Mouse (Mus musculus) cerebellum, postnatal 4 days (tissue): ENCODE data around the gene Cdc42ep5.

Experiments used
- DNase-seq, 2 experiments: peaks; one replicate each; pipeline ENCODE4 v3.0.0; 2022; ENCODE audit warnings: low spot score in 2 of 2, mixed read lengths in 1 of 2

The Cdc42ep5 gene

DNA sequence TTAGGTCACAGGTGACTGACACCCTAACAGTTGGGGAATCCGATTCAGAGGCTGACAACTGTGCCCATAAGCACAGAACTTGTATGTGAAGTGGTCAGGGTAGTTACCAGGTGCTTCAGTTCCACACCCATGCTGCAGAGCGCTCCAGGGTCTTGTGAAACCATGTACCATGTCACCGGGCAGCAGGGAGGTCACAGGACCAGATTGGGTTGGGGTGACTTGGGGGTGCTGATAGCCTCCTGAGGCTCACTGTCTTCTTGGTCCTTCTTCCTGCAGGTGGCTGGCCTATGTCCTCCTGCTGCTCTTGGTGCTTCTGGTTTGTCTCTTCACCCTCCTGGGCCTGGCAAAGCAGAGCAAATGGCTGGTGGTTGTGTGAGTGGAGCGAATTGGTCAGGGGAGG is 36.8 kb downstream of the Cdc42ep5 start:
- no peak for DNase-seq

DNA sequence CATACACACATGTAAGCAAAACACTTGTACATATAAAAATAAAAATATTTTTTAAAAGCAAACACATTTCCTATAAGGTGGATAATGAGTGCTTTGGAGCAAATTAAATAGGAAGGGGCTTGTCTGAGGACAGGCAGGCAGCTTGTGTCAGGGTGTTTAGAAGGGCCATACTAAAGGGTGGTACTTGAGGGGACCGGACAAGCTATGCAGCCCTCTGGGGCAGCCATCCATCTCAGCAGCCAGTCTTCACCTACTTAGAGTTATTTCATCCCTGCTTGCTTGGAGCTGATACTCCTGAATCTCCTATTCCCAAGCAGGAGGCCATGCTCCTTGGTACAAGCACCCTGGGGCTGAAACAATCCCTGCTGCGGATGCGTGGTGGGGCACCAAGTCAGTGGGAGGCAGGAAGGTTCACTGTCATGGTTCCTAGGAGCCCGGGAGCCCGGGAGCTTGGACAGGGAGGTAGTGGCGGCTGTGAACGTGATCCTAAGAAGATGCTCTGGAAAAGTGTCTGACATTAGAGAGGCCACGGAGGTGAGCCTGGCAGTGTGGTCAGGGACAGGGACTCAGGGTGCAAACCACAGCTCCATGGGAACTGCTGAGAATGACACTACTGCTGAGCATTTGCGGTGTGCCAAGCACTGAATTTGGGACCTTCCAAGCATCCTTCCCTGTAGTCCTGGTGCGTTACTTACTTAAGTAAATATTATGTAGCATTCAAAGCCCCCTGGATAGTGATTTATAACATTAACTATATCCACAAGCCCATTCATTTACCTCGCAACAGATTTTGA is 37.5 kb downstream of the Cdc42ep5 start:
- no peak for DNase-seq

DNA sequence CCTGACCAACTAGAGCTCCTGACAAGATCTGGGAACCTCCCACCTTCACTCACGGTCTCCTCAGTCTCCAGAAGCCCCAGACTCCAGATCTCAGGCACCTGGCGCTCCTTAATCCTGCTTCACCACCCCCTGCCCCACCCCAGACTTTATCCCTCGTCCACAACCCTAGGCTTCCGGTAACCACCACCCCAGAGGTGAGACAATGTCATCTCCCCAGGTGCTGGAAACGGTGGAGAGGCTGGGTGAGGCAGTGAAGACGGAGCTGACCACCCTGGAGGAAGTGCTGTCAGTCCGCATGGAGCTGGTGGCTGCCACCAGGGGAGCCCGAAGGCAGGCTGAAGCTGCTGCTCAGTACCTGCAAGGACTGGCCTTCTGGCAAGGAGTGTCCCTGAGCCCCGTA is 39.4 kb downstream of the Cdc42ep5 start:
- DNase-seq = no peak

DNA sequence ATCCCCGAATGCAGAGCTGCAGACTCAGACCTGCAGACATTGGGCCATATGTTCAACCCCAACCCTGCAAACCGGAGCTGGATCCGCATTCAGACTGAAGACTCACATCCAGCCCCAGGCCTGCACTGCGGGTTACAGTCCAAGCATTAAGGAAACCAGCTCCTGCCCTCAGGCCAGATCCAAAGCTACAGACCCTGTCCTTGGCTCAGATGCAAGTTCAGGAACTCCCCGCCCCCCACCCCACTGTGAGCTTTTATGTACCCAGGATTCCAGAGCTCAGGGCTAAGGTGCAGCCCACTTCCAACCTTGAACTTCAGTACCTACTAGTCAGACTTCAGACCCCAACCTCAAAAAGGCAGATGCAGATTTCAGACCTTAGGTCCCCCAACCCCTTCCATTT is 39.8 kb downstream of the Cdc42ep5 start:
- DNase-seq = no peak

DNA sequence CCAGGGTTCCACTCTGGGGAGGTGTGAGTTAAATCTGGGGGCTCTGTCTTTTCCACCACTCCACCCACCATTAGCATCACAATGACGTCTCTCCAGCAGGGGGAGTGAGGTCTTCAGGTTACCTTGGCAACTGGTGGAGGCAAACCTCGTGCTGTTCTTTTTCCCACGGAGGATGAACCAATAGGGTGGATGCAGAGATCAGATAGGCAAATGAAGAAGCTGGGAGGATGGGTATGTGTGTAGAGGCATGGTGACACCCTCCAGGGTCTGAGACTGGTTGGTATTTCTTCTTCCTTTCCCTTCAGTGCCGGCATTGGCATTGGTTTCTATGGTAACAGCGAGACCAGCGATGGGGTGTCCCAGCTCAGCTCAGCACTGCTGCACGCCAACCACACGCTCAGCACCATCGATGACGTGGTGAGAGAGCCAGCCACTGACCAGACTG is 40.3 kb downstream of the Cdc42ep5 start:
- peak in 1 of 2 experiments; percentile 74 for DNase-seq

DNA sequence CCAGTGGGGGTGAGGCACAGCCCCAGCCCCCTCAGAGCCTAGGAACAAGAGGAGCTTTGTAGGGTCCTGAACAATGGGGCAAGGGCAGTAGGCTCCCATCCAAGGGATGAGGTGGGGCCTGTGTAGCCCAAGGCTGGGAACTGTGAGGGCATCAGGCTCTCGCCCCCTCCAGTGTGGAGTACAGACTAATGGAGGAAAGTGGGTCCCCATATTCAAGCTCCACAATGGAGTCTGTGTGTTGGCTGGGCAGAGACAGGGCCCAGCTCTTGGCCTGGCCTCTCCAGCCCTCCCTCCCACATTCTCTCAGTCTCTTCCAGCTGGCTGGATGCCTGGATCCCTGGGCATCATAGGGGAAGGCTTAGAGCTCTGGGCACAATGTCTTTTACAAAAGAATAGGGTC is 40.9 kb downstream of the Cdc42ep5 start:
- DNase-seq = peak; percentile 49 to 78

DNA sequence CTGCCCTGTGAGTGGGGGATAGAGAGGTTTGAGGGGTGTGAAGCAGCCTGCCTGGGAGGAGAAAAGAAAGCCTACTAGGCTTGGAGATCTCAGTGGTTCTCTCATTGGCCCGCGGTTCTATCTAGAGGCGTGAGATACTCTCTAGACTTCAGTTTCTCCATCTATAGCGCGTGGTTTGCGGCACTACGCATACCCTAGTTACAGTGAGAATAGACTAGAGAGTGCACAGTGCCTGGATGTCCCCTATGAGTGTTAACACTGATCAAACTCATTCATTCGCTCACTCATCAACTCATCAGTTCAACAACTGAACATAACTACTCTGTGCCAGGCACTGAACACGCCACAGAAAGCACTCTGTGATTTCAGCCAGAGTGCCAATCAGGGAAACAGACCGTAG is 41.9 kb downstream of the Cdc42ep5 start:
- no peak for DNase-seq

DNA sequence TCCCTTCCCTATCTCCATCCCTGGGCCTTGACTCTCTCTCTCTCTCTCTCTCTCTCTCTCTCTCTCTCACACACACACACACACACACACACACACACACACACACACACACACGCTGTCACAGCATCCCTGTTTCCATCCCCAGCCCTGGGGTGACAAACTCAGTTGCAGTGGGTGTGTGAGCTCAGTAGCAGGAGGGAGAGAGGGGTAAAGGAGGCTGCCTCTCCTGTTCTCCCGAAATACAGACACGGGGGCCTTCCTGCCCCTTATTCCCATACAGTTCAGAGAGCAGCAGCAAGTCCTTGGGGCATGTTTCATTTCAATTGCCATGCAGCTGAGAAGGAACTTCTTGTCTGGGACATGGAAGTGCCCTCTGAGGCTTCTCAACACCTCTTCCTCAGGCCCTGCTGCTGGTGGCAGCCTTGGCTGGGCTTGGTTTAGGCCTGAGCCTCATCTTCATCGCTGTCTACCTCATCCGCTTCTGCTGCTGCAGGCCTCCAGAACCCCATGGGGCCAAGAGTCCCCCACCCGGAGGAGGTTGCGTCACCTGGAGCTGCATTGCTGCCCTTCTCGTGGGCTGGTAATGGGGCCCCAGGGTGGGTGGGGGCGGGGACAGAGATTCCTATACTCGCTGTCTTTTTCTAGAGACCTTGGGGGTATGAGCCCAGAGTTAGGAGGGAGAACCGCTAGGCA is 42.4 kb downstream of the Cdc42ep5 start:
- no peak for DNase-seq

DNA sequence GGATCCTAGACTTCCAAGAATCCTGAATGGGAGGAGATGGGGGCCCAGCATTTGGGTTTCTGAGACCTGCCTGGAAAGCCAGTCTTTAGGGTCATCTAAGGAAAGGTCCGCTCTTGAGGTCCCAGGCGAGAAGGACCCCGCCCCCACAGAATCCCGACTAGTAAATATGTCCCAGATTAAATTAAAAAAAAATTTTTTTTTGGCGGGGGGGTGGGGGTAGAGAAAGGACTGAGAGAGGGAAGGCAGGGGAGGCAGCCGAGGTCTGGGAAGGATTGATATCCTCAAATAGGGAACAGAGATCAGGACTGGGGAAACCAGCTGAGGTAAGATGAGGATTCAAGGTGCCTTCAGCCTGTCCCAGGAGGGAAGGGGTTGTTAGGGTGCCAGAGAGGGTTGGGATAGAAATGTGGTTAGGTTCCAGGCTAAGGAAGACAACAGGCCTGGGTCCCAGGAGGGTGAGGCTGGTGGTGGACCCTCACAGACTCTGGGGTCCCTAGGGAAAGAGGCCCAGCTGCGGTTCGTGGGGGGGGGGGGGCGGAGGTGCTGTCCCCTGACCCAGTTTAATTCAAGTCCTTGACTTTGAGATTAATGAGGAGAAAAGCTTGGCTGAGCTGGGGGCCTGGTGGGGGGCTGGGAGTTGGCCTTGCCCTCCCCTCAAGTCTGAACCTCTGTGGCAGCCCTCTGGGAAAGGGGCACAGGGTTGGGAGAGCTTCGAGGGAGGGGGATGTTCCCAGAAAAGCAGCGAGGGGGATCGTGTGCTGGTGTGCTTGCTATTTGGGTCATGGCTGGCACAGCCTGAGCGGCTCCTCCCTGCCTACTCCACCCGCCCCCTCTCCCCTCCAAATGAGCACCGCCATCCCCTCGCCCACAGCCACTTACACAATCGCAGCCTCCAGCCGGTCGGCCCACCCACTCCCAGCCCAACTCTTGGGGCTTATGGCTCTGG is 44.4 kb downstream of the Cdc42ep5 start:
- DNase-seq = no peak

DNA sequence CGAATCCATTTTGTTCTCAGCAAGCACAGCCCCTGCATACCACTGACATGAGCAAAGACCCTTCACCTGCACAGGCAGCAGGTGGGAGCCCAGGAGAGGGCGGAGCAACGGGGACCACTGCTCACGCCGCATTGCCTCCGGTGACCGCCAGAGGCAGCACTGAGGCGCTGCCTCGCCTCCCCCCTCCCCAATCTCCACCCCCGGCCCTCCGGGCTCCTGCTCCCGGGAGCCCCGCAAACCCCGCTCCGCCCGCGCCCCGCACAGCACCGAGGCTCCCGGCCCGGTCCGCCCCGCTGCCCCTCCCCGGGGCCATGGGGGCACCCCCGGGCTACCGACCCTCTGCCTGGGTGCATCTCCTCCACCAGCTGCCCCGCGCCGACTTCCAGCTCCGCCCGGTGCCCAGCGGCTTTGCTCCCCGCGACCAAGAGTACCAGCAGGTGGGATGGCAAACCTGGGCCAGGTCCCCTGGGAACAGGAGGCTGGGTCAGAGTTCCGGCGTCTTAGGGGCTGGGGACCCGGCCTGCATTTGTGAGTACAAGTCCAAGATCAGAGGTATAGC is 45.2 kb downstream of the Cdc42ep5 start, which contains the start of gene Ttyh1:
TSS of gene Ttyh1 (plus strand) at position 65 of the 559 bp plus-strand sequence.
- peak; percentile 65 to 73 for DNase-seq

DNA sequence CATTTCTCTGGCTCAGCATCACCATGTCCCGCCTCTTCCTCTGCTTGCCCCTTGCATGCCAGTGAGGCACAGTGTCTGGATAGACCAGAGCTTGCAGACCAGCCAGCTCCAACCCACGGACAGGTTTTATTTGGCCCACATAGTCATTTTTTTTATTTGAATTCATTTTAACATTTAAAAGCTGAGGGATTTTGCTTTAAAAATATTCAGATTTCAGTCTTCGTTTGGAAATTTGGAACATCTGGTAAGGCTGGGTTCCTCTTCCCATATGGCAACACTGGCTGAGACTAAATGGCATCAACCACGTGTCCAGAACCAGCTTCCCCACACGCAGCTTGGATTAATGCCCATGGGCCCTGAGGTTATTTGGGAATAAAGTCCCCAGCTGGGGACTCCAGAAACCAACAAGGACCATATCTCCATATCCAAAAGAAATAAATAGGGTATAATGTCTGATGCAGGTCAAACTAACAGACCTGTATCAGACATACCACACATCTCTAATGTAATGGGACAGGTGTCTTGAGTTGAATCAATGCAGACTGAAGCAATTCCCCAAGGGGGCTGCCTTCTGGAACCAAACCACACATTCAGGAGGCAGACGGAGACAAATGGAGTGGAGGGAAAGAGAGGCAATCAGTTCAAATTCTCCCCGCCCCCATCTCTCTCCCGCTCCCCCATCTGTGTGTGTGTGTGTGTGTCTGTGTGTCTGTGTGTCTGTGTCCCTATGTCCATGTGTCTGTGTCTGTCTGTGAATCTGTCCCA is 47.4 kb downstream of the Cdc42ep5 start:
- no peak for DNase-seq

DNA sequence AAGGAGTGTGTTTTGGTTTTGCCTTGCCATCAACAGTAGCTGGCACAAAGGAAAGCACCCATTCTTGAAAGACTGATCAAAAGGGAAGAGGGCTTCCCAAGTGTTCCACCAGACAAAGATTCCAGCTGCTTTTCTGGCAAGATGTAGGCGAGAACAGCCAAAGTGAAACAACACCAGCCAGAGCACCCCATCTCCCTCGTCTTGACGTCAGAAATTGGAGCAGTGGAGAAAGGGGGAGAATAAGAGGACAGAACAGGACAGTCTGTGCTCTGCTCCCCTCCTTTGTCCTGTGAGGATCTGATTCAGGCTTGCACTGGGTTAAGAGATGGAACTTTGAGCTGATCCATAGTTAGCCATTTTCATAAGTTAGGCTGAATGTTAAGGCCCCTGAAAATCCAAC is 52.9 kb downstream of the Cdc42ep5 start:
- DNase-seq = no peak

DNA sequence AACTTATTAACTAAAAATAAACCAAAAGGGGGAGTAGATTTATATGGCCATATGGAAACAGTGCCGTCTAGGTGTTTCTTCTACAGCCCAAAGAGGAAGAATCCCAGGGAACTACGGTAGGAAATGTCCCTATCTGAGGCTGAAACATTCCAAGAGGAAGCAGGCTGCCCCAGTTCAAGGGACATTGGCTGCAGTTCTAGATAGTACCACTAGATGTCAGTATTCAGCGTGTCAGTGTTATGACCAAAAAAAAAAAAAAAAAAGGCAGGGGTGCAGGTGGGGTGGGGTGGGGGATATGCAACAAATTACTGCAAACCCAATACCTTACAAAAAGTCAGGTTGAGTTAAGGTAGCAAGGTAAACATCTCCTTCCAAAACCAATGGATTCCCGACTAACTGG is 61.2 kb downstream of the Cdc42ep5 start:
- no peak for DNase-seq
